Mouse (Mus musculus) lung, adult 2 months (tissue): ENCODE measurements around the gene Cd33. TPM values are rescaled to one million over a fixed set of nuclear protein-coding genes. Genes with fewer than 3 reads are reported as not detected.

Experiments used
- DNase-seq: peaks from one replicate; pipeline ENCODE4 v3.0.0; 2022
- H3K4me1 ChIP-seq: fragments of 200-500 bp; 2 replicates; pipeline ENCODE4 v1.6.1; 2011; ENCODE audit warnings: low read length; ENCODE audit not compliant: control insufficient read depth, insufficient read depth
- H3K4me3 ChIP-seq: fragments of 200-500 bp; replicated peaks from 2 replicates; pipeline ENCODE3; 2011; ENCODE audit warnings: low read depth, mild to moderate bottlenecking, control low read depth, low read length; ENCODE audit errors: extremely low read depth
- CTCF ChIP-seq: fragments of 200-500 bp; IDR thresholded peaks from 2 replicates; pipeline ENCODE4 v1.5.1; 2011; ENCODE audit warnings: mild to moderate bottlenecking, low read length, control low read depth; ENCODE audit not compliant: insufficient read depth
- POLR2A ChIP-seq: fragments of 200-500 bp; IDR thresholded peaks from 2 replicates; pipeline ENCODE4 v1.6.1; 2011; ENCODE audit warnings: low read depth, mild to moderate bottlenecking, control low read depth, low read length, borderline replicate concordance; ENCODE audit errors: extremely low read depth
- WGBS: fragments of 180-500 bp; shearing (Covaris S2); methylation state at CpG from one replicate; pipeline ENCODE4 v1.1.7; 2018; 5-methylcytosine and 5-hydroxymethylcytosine counted together
- polyA plus RNA-seq: library from polyadenylated mRNA; depleted of rRNA; stranded (reverse); fragments of >200 nt; gene quantifications from 2 replicates; pipeline ENCODE4 v1.2.3, GENCODE M21; 2012; rRNA removed

Cd33 gene
- polyA plus RNA-seq, result 11.6 and 15.3 TPM in 2 replicates

DNA sequence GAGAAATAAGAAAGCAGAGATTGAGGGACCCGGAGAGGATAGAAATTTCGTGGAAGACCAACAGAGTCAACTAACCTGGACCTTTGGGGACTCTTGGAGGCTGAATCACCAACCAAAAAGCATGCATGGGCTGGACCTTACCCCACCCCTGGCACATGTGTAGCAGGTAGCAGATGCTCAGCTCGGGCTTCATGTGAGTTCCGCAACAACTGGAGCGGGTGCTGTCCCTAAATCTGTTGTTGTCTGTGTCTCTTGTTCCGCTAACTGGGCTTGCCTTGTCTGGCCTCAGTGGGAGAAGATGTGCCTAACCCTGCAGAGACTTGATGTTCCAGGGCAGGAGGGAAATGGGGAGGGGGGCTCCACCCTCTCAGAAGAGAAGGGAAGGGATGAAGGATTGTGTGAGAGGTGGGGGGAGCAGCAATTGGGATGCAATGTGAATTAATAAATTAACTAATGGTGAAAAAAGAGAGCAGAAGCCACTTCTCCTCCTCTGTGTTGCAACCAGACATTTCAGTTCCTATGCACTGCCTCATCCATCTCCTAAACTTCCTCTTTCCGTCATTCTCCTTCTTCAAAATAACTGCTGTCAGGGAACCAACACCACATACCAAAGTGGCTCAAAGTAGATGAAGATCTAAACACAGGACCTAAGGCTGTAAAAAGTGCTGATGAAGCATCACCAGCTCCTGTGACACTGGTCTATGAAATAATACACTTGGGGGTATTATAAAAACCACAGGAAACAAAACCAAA is at the start of gene Cd33:
Gene Cd33, minus strand, starts transcription at position 204 of the 753 bp plus-strand sequence.
- H3K4me3 ChIP-seq, result no peak within 1 kb of the TSS
- no peaks in the 10 kb centered on the region for H3K4me1 ChIP-seq
- 67% methylated on average over 7 of the region's 7 CpGs for WGBS
- DNase-seq, result no peak
- TF ChIP-seq CTCF (no peak), POLR2A (no peak)

DNA sequence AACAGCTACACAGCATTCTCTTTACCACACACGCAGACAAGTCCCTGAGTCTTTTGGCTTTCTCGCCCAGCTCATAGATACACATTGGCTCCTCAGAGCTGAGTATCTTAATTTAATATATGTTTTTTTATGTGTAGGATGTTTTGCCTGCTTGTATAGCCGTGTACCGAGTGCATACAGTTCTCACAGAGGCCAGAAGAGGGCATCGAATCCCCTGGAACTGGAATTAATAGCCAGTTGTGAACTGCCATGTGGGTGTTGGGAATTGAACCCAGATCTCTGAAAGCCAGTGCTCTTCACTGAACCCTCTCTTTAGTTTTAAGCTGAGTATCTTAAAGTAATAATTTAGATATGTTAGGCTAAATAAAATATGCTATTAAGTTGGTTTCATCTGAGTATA is 40.6 kb upstream of the Cd33 start:
- H3K4me1 ChIP-seq, result peaks cover 3% of the 10 kb centered on the region; the same call in 1 of the 2 replicates
- DNase-seq, result no peak
- WGBS, result 91% methylated on average over 5 of the region's 5 CpGs
- TF ChIP-seq POLR2A, result no peak
- TF ChIP-seq CTCF, result no peak
- H3K4me3 ChIP-seq, result no peak overlapping the region

DNA sequence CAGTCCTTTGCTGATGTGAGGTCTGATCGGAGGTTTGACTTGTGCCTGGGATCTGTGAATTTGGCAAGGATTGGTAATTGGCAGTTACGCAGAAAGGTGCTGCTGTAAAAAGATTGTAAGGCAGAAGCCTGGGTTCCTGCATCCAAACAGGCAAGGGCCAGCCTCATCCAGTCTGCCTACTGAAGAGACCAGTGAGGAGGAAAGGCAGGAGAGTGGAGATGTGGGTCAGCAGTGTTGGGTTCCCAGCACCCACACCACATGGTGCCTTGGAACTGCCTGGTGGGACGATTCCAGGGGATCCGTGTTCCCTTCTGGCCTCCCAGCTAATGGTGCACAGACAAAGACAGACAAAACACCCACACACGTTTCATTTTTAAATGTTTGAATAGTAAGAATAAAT is 36.3 kb upstream of the Cd33 start:
- TF ChIP-seq POLR2A, result no peak
- TF ChIP-seq CTCF, result no peak
- Histone ChIP-seq H3K4me3 (no peak overlapping the region), H3K4me1 (peaks cover 3% of the 10 kb centered on the region; the same call in 1 of the 2 replicates)
- no peak for DNase-seq
- 45% methylated on average over 5 of the region's 5 CpGs for WGBS

DNA sequence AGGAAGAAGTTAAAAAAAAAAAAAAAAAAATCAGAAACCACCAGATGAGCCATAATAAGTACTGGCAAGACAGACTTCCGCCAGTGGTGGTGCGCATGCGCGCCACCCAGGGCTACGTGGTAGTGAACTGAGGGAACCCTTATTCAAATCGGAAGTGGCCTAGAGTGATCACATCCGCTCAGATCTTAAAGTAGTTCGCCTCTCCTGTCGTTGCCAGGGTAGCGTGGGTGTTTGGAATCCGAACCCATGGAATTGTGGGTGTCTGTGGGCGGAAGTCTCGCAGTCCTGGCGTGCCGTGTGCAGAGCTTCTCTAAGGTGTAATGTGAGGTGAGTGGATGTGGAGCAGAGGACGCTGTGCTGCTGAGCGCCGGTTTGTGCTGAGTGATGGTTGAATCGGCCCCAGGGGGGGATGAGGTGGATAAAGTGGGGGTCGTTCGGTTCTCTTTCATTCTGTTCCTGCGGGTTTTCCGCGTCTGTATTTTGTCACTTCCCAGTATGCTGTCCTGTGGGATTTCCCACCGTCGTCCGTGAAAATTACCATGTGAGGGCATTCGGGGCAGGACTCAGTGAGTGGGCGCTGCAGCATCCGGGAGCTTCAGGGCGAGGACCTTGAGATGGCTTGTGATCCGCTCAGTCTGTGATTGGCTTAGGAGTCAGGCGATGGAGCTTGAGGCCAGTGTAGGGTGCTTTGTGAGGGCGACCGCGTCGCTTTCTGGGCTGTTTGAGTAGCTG is 35.4 kb upstream of the Cd33 start, which contains the start of gene Zfp719:
Gene Zfp719, plus strand, starts transcription at position 171 of the 732 bp plus-strand sequence.
- TF ChIP-seq CTCF (no peak), POLR2A (peak; percentile 78; the same call in 1 of the 2 replicates)
- peak within 1 kb of the TSS; percentile 93 for H3K4me3 ChIP-seq
- WGBS, result under 1% methylated on average over 37 of the region's 37 CpGs
- peak; percentile 80 for DNase-seq
- H3K4me1 ChIP-seq, result peaks cover 3% of the 10 kb centered on the region; the same call in 1 of the 2 replicates

DNA sequence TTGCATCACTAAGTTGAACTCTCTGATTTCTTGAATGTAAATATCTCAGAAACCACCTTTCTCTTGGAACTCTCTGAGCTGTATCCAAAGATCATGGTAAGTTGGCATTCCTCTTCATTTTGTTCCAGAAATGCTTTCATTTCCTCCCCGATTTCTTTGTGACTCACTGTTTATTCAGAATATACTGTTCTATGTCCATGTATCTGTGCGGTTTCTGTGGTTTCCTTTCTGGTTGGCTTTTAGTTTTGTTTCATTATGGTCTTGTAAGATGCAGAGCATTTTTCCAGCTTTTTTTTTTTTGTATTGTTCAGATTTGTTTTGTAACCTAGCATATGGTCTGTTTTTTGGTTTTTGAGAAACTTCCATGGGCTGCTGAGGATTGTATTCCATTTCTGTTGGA is 27.0 kb upstream of the Cd33 start:
- WGBS, result 91% methylated on average over 2 of the region's 2 CpGs
- Histone ChIP-seq H3K4me1 (no peaks in the 10 kb centered on the region), H3K4me3 (no peak overlapping the region)
- no peak for DNase-seq
- TF ChIP-seq CTCF (no peak), POLR2A (no peak)

DNA sequence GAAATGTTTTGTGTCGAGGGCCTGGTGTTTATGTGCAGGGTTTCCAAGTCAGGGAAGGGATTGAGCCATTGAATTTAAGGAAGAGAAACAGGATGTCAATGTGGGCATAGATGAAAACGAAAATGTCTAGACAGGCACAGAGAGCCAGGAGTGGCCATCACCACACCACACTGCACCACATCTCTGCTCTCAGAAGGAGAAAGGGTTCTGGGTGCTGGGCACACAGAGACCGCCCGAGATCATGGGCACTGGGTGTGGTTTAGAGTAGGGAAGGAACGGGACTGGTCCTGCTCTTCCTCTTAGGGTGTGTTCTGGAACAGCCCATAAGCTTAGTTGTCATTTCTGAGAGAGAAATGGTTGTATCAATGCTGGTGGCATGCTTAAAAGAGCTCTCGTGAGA is 19.1 kb upstream of the Cd33 start:
- 28% methylated on average over 6 of the region's 6 CpGs for WGBS
- TF ChIP-seq CTCF (no peak), POLR2A (no peak)
- DNase-seq, result no peak
- H3K4me3 ChIP-seq, result peak overlapping the region; percentile 35
- peaks cover 6% of the 10 kb centered on the region for H3K4me1 ChIP-seq

DNA sequence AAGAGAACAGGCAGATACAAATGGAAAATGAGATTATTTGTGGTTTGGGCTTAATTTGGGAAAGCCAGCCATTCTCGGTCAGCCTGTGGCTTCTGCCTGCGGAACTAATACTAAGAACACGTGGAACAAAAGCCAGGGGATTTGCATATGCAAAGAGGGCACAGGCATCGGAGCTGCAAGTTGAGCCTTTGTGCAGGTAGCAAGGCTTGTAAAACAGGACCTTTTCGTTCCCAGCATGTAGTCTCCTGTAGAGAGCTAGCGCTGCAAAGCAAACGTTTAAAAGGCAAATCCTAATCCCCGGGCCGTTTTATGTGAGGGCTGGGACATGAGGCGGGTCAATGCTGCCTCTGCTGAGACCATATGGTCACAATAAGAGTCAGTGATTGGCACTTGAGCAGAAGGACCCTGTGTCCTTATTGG is 18.4 kb upstream of the Cd33 start:
- TF ChIP-seq CTCF (no peak), POLR2A (no peak)
- peak overlapping the region; percentile 58 for H3K4me3 ChIP-seq
- no peak for DNase-seq
- peaks cover 6% of the 10 kb centered on the region for H3K4me1 ChIP-seq
- under 1% methylated on average over 10 of the region's 10 CpGs for WGBS

DNA sequence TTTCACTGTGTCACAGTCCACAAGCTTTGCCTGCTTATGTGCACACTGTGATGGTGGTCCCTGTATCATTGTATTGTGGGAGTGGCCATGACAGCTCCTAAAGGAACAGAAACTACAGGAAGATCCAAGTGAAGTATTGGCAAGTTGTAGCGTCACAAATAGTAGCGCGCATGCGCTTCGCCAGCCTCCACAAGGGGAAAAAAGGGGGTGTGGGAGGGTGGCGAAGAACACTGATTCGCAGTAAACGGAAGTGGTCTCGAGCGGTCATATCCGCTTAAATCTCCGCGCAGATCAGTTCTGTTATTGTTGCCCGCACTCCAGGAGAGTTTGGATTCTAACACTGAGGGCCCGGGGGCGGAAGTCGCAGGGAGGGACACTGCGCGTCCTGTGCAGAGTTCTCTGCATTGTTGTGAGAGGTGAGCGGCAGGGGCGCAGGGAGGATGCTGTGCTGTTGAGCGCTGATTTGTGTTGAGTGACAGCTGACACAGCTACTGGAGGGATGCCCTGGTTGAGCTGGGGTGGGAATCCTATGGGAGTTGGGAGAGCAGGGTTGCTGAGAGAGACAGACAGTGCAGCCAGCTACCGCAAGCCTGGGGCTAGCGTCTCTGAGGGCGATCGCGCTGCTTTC is 17.9 kb upstream of the Cd33 start, which contains the start of gene Zfp658:
Gene Zfp658, plus strand, starts transcription at position 251 of the 628 bp plus-strand sequence.
- TF ChIP-seq POLR2A (0 out of 2 replicates have a peak, but pooled peaks have one; percentile 36), CTCF (no peak)
- under 1% methylated on average over 27 of the region's 27 CpGs for WGBS

DNA sequence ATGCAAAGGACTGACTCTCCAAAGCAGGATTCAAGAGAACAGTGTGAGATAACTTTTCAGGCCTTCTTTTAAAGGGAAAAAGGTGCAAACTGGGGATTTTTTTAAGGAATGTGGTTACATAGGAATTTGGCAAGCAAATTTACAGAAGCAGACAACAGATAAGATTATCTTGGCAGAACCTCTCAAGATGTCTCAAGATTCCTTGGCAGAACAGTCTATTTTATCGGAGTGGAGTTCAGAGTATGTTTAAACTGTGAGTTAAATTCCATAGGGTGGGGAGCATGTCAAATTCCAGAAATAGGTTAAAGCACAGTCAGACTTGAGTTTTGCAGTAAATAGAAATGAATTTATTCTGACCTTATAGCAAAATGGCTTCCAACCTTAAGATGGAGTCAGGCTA is 12.7 kb upstream of the Cd33 start:
- TF ChIP-seq CTCF (no peak), POLR2A (no peak)
- no peak overlapping the region for H3K4me3 ChIP-seq
- no peaks in the 10 kb centered on the region for H3K4me1 ChIP-seq
- WGBS, result 39% methylated on average over 1 of the region's 1 CpGs
- no peak for DNase-seq

More for the DNA sequence above, 17.9 kb upstream of the Cd33 start, which contains the start of gene Zfp658:
- DNase-seq, result peak; percentile 67
- peaks cover 6% of the 10 kb centered on the region for H3K4me1 ChIP-seq
- peak within 1 kb of the TSS; percentile 58 for H3K4me3 ChIP-seq
